Mouse (Mus musculus) adrenal gland, postnatal 10 days (tissue): ENCODE measurements around the gene Pcp4l1. TPM values are rescaled to one million over a fixed set of nuclear protein-coding genes. Genes with fewer than 3 reads are reported as not detected.
"Not testable (repeated sequence)": the region's sequence is repeated elsewhere in the genome, so short reads cannot be mapped to it uniquely, and the experiment has no call there.

Experiments
- DNase-seq: peaks from one replicate; pipeline ENCODE4 v3.0.0; 2021; ENCODE audit warnings: mixed read lengths
- long read RNA-seq, 2 experiments: library from polyadenylated mRNA; stranded (forward); transcript quantifications; one replicate each; pipeline ENCODE4 v2.0.0; 2021
- total RNA-seq, 2 experiments: library from RNA; stranded (reverse); gene quantifications; 2 replicates each; pipeline ENCODE4 v1.2.3; 2021

The Pcp4l1 gene
- 10 to 100 TPM; 28.0 to 30.7 TPM for total RNA-seq
- long read RNA-seq, experiment 1, transcript Pcp4l1-201 (3 exons, 1,577 nt): major isoform, 31 of 40 reads
- long read RNA-seq, experiment 1, partial matches to known transcripts: 9 of 40 reads
- long read RNA-seq, experiment 1, other reads (novel, unspliced or antisense): 0 of 40 reads
- long read RNA-seq, experiment 2, transcript Pcp4l1-201 (3 exons, 1,577 nt): major isoform, 31 of 33 reads
- long read RNA-seq, experiment 2, partial matches to known transcripts: 0 of 33 reads
- long read RNA-seq, experiment 2, other reads (novel, unspliced or antisense): 2 of 33 reads

DNA sequence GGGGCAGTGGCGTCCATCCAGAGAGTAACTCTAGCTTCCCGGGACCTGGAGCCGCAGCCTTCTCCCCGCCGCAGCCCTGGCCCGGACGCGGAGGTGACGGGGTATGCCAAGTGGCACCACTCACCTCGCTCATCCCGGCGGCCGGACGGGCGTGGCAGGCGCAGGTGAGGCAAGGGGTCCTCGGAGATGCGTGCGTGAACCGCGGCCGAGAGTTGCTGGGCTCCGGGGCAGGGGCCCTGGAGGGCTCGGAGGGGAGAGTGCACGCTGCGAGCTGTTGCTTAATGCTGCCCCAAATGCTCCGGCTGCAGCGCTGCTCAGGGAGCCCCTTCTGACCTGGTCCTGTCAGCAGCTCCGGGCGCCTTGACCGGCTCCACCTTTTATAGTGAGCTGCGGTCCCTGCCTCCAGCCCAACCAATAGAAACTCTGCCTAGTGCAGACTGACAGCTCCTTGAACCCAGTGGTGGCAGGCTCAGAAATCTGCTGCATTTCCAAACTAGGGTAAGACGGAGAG, at the start of gene Pcp4l1:
Gene Pcp4l1, minus strand, starts transcription at position 382 of the 511 bp plus-strand sequence.
- DNase-seq: peak; percentile 76

DNA sequence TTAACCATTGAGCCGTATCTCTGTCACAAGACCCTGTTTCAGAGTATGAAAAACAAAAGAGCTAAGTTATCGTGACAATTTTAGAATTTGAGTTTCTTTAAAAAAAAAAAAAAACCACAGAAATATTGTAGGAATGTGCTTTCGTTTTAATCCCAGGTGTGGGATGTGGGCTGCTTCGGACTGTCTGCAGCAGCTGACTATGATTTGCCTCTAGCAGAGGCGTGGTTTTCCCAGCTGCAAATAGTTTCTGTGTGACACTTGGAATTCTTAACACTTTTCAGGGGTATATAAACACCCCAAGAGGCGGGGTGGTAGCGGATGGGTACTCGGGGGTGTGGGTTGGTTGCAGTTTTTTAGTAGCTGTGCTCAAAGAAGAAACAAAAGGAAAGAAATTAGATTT, 49.3 kb upstream of the Pcp4l1 start:
- DNase-seq: no peak

DNA sequence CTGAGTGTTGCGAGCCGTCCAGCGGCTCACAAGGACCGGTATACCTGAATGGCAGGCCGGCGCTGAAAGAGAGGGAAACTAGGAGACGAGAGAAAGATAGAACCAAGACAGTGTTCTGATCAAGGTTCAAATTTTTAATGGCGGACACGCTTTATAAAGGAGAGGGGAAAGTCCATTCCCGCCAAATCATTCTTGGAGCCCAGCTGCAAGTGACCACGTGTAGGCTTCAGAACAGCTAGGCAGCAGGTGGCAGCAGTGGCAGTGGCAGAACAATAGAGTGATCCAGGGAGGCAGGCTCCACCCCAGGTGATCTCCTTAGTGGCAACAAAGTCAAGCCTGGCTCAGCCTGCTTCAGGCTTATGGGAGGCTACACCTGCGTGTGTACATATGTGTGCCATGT, 45.9 kb upstream of the Pcp4l1 start:
- not testable (repeated sequence) for DNase-seq

DNA sequence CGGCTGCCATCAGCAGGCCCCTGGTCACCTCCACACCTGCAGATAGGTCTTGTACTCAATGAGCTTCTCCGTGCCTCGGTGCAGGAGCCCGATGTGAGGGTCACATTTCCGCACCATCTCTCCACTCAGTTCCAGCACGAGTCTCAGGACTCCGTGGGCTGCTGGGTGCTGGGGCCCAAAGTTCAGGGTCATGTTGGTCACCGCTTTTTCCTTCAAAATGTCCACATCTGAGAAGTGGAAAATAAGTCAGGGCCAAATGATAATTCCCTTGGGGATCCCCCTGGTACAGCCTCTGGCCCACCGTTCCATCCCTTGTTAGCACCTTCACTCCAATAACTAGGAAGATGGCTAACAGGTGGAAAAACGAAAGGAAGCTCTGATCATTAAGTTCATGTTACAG, 44.8 kb upstream of the Pcp4l1 start:
- no peak for DNase-seq

DNA sequence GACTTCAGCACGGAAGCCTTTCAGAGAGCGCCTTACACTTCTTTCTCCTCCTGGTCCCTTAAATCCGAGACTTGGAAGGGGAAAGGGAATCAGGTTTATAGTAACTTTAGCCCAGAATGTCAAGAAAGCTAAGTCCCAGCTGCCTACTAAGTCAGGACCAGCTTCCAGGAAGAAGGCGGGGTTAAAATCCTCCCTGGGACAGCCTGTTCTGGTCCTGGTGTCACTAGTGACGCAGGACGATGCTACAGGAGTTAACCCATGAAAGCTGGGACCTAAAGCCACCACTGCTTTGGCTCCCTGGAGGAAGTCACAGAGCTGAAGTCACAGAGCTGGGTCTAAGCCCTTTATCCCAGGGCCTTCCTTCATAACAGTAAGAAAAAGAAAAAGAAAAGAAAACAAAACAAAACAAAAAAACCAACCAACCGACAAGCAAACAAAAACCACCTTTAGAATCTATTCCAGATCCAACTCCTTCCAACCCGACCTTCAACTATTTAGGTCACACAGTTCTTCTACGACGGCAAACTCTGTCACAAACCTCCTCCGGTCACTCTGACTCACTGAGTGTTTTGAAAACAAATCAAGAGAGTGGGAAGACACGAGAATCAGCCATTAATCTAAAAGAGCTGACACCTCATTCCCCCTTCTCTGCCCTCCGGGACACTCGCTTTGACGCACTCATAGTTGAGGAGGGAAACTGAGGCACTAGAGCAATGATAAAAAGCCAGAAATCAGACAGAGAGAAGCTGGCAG, 44.1 kb upstream of the Pcp4l1 start:
- DNase-seq: peak; percentile 74

DNA sequence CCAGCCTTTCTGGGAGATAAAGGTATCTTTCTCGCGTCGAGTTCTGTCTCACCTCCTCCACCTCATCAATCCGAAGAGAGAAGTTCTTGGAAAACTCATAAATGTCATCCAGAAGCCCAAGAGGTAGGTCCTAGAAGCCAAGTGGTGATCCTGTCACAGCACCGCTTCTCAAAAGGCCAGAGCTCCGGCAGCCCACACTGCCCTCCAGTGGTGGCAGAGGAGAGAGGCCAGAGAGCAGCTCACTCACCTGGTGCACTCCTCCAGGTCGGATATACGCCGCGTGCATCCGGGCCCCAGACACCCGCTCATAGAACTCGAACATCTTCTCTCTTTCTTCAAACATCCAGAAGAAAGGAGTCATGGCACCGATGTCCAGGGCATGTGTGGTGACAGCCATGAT, 42.4 kb upstream of the Pcp4l1 start:
- peak; percentile 81 for DNase-seq

DNA sequence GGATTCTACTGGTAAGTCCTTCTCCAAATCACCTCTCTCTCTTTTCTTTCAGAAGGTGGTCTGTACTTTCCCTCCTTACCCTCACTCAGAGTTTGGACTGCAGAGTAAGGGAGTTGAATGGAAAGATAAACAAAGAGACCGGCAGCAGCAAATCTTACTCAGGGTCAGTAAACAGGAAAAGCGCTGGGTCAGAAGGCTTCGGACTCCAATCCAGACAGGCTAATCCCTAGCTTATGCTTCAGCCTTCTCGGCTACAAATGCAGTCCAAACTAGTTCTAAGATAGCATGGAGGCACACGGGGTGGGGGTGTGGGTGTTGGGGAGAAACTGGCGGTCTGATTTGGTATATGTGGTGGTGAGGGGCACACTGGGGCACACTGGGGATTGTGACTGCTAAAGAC, 41.4 kb upstream of the Pcp4l1 start:
- no peak for DNase-seq

DNA sequence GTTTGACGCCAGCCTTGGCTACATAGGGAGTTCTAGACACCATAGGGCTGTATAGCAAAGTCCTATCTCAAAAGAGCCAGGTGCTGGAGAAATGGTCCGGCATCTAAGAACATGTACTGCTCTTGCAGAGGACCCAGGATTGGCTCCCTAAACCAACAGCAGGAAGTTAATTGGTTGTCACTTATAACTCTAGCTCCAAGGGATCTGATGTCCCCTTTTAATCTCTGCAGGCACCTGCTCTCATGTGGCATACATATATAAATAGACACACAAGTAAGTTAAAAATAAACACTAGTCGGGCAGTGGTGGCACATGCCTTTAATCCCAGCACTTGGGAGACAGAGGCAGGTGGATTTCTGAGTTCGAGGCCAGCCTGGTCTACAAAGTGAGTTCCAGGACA, 39.7 kb upstream of the Pcp4l1 start:
- no peak for DNase-seq

DNA sequence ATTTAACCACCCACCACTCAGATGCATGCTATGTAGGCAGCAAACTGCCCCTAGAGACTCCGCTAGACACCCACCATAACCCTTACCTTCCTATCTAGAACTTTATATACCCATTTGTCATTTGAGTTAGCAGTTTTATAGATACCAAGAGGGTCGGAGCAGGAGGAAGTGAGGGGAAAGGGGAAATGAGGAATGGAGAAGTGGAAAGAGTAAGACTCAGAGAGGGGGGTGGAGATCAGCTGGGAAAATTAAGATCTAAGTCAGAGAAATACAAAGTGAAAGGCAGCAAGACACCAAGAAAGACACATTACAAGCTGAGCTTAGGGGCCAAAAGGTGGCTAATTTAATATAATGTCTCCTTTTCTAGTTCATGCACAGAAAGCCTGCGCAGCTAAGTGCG, 38.5 kb upstream of the Pcp4l1 start:
- DNase-seq: no peak

DNA sequence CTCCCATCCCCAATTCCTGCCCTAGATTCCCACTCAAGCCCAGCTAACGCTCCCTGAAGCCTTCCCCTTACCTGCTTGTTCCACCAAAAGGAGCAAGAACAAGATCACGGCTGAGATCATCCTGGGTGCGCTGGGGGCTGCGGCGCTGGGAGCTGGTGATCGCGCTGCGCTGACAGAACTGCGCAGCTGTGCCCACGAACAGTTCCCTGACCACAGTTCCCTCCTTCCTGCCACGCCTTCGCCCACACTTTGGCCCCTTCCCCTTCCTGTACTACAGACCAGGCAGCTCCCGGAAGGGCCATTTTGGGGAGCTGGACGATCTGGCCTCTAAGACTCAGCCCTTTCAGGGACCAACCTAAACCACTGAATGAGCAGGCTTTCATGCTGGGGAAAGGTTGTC, 38.1 kb upstream of the Pcp4l1 start, which contains the start of gene Fcer1g:
Gene Fcer1g, minus strand, starts transcription at position 240 of the 400 bp plus-strand sequence.
- no peak for DNase-seq

DNA sequence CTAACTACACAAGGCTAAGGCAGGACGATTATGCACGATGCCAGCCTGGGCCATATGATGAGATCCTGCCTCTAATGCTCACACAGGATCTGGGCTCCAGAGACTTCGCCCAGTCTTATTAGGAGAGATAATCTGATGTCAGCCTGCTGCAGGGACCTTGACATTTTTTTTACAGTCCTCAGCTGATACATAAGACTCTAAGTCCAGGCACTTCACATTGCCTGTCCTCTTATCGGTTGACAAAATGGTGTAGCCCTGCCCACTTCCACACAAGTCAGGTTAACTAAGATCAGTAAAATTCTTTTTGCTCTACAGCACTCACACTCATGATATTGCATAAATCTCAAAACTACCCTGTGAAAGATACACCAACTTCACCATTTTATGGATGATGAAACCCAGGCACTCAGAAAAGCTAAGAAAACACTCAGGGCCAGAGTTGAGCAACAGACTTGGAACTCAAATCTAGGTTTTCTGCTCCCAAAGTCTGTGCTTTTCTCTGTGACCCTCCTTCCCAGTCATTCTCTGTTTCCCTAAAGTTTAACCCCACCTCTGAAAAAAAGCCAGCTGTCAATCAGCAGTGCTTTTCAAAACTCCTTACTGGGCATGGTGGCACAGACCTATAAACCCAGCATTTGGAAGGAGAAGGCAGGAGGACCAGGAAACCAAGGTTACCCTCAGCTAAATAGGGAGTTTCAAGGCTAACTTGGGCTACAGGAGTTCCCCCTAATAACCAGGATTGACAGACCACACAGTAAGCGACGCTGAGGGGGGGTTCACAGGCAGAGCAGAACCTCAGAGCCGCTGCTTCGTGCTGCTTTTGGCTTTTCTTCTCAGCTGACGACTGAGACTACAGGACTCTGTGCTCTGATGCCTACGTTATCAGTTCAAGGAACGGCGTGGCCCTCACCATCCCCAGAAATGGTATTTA, 37.0 kb upstream of the Pcp4l1 start:
- peak; percentile 42 for DNase-seq

DNA sequence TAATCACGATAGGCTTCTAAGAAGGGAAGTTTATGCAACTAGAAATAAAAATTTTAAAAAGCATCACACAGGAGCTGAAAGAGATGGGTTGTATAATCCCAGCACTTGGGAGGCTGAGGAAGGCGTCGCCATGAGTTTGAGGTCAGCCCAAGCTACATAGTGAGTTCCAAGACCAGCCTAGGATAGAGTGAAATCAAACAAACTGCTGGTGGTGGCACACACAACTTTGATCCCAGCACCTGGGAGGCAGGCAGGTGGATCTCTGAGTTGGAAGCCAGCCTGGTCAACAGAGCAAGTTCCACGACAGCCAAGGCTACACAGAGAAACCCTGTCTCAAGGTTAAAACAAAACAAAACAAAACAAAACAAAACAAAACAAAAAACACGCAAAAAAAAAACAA, 36.3 kb upstream of the Pcp4l1 start:
- DNase-seq: no peak

DNA sequence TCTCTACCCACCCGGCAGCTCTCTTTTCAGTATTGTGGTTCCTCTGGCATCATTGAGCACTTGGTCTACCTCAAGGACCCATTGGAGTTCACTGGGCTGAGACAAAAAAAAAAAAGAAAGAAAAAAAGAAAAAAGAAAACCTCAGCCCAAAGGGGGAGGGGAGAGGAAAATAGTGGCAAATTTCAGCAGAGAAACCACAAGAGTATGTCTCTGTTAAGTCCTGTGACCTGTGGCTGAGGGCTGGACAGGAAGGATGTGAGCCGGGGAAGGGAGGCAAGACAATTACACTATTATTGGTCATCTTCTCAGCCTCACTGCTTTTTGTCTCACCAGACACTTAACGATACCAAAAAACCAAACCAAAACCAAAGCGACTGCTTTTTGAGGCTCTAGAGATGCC, 35.8 kb upstream of the Pcp4l1 start:
- no peak for DNase-seq

DNA sequence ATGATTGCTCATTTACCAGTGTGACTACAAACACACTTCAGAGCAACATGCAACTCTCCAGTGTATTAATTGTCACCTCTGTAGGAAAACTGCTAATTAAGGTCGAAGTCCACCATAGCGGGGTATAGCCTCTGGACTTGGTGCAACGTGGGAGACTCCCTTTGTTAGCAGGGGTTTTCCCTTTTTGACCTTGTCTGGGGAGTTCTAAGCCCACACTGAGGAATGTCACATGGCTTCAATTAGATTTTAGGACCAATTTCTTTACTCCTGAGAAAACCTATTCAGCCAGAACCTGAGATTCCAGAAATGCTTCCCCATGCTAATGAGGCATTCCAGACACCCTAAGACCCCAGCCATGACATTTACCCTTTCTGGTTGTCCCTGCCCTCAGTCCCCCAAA, 34.1 kb upstream of the Pcp4l1 start:
- DNase-seq: no peak

DNA sequence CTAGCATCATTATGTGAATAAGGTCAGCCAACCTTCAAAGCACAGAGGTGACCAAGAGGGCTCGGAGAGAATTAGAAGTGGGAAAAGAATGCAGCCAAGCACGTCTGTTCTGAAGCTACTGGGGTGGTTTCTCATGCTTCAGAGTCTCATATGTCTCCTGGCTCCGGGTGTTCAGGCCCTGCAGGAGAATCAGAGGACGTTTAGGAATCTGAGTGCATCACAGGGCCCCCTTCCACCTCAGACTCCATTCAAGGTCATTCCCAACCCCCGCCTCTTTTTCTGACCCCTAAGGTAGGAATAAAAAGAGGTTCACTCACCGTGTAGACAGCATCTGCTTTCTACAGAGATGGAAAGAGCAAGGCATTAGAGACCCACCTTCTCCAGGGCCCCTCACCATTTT, 33.7 kb upstream of the Pcp4l1 start:
- no peak for DNase-seq

DNA sequence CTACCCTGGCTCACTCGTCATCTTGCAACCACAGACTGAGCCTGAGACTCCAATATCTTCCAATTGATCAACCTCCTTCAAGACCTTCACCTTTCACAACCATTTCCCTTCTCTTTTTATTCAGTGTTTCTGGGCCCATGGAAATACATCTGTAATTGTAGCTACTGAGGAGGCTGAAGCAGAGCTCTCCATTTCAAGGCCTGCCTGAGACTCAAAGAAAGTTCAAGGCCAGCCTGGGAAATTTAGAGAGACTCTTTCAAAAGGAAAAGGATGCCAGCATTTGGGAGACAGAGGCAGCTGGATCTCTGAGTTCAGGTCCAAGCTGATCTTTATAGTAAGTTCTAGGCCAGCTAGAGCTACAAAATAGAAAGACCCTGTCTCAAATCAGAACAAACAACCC, 31.8 kb upstream of the Pcp4l1 start:
- DNase-seq: no peak

DNA sequence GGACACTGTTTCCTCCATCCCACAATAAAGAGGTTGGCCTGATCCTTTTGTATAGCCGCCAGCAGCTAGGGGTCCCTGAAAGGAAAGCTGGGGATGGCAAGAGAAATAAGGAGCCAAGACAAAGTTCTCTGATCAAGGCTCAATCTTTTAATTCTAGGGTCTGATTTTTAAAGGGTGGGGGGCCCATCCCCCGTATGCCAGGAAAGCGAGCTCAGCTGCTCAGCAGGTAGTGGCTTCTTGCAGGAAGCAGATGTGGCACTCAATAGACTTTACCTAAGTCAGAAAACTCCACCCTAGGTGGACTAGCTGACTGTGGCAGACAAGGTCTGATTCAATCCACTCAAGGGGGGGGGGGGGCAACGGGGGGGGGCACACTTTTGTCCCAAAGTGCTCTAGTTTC, 30.7 kb upstream of the Pcp4l1 start:
- no peak for DNase-seq

DNA sequence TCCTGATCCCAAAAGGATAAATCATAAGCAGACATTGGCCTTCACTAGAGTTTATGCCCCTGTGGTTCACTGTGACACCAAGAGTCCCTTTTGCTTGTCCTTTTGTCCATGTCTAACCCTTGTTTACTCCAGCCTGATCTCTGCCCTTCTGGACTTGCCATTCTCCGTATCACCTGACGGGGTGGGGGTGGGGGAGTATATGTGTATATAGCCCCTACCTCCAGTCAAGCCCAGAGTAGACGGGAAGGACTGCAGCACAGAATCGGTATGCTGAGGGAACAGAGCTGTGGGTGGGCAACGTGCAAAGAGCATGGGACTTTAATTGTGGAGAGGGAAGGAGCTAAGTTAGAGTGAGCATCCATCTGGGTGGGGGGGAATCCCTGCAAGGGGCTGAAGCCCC, 28.8 kb upstream of the Pcp4l1 start, which contains the start of gene Apoa2:
Gene Apoa2, plus strand, starts transcription at position 198 of the 400 bp plus-strand sequence.
- no peak for DNase-seq

DNA sequence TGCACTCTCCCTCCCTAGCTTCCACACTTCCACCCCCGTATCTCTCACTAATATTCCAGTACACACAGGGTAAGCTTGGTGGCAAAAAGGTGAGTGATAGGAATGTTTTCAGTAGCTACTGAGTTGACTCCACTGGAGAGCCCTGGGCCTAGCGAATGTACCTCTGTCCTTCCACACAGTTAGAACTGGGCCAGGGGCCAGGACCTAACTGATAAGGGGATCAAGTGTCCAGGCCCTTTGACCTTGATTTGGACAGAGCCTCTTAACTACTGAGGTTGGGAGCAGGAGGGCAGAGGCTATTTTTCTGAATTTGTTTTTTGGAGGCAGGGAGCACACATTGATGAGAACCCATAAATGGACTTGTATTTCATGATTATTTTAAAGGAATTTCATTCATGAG, 27.7 kb upstream of the Pcp4l1 start:
- DNase-seq: peak; percentile 82

DNA sequence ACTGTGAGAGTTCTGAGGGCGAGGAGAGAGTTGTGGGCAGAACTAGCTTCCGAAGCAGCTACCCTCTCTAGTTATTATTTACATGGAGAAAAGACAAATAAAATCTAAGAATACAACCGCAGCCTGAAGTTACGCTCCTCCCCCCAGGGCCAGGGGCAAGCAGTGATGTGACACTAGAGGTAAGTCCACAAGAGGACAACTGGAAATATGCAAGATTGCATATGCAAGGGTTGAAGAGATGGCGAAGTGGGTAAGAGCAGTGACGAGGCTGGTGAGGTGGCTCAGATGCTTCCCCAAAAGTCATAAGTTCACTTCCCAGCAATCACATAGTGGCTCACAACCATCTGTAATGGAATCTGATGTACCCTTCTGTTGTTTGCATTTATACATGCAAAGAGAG, 27.1 kb upstream of the Pcp4l1 start:
- no peak for DNase-seq

DNA sequence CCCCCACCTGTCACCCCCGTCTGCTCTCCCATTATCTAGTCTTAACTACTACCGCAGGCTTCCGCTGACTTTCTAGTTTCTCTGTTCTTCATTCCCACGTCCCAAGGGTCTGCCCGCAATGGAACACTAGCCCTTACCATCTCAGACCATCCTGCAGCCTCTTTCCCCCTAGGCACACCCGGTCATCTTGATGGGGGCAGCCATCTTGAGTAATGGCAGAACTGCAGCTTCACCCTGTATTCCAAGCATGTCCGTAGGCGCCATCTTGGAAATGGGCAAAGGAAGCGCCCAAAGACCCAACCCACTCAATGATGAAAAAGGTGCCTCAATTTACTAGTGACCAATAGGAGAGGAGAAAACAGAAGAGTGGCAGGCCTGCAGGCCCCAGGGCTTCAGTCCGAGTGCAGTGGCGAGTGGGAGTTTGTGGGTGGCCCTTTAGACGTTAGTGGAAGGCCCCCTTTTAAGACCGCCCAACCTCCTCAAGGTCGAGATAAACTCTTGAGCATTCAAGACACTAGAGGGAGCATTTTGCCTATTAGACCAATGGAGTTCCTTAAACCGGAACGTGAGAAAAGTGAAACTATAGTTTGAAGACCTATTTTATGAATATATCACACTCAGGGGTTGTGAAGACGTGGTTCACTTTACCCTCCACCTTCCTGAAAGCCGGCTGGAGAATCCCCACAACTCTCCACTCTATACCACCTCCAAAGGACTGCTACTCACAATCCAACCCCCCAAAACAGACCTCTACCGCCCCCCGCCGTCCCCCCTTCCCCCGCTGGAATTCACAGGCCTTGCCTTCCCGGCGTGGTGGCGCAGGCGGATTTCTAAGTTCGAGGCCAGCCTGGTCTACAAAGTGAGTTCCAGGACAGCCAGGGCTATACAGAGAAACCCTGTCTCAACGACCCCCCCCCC, 26.4 kb upstream of the Pcp4l1 start, which contains the start of gene Tomm40l:
Gene Tomm40l, minus strand, starts transcription at position 277 of the 918 bp plus-strand sequence.
- DNase-seq: peak; percentile 90
